Mouse (Mus musculus): ENCODE measurements around the gene Prkcq.
A peak's percentile ranks its signal among the peaks of the same experiment; 100 is the strongest.
"Not testable (repeated sequence)": the region's sequence is repeated elsewhere in the genome, so short reads cannot be mapped to it uniquely, and the experiment has no call there.

Prkcq gene

GRCm38 (mm10) chr2:11291570-11292405, 119.9 kb downstream of the Prkcq start:
- no peak for DNase-seq (ENCODE audit: low spot score in 2 of 2)

- DNase-seq (ENCODE audit: low spot score in 2 of 2) = no peak
Observed at GRCm38 (mm10) chr2:11293144-11293543, 121.2 kb downstream of the Prkcq start.

GRCm38 (mm10) chr2:11294643-11295191, 122.8 kb downstream of the Prkcq start:
- no peak for DNase-seq (ENCODE audit: low spot score in 2 of 2)

- no peak for DNase-seq (ENCODE audit: low spot score in 2 of 2)
Observed at GRCm38 (mm10) chr2:11298811-11299210, 126.9 kb downstream of the Prkcq start.

GRCm38 (mm10) chr2:11299366-11299765, 127.5 kb downstream of the Prkcq start:
- no peak for DNase-seq (ENCODE audit: low spot score in 2 of 2)

GRCm38 (mm10) chr2:11300362-11300761, 128.5 kb downstream of the Prkcq start:
- no peak for DNase-seq (ENCODE audit: low spot score in 2 of 2)

- peak; percentile 25 to 75 for DNase-seq (ENCODE audit: low spot score in 2 of 2)
Observed at GRCm38 (mm10) chr2:11320241-11320640, 148.3 kb downstream of the Prkcq start.

GRCm38 (mm10) chr2:11322396-11322795, 150.5 kb downstream of the Prkcq start:
- DNase-seq (ENCODE audit: low spot score in 2 of 2) = no peak

- no peak for DNase-seq (ENCODE audit: low spot score in 2 of 2)
Observed at GRCm38 (mm10) chr2:11327280-11327679, 155.4 kb downstream of the Prkcq start.

- DNase-seq (ENCODE audit: low spot score in 2 of 2) = no peak
Observed at GRCm38 (mm10) chr2:11329407-11330224, 157.7 kb downstream of the Prkcq start.

- peak; percentile 38 to 77 for DNase-seq (ENCODE audit: low spot score in 2 of 2)
Observed at GRCm38 (mm10) chr2:11331528-11332446, 159.9 kb downstream of the Prkcq start.

- DNase-seq (ENCODE audit: low spot score in 2 of 2) = no peak
Observed at GRCm38 (mm10) chr2:11332469-11332868, 160.6 kb downstream of the Prkcq start.

- no peak for DNase-seq (ENCODE audit: low spot score in 2 of 2)
Observed at GRCm38 (mm10) chr2:11333301-11334017, 161.6 kb downstream of the Prkcq start.

GRCm38 (mm10) chr2:11336320-11336719, 164.4 kb downstream of the Prkcq start:
- no peak for DNase-seq (ENCODE audit: low spot score in 2 of 2)

GRCm38 (mm10) chr2:11338931-11339839, 167.3 kb downstream of the Prkcq start:
- peak; percentile 17 to 23 for DNase-seq (ENCODE audit: low spot score in 2 of 2)

GRCm38 (mm10) chr2:11344691-11345090, 172.8 kb downstream of the Prkcq start:
- DNase-seq (ENCODE audit: low spot score in 2 of 2) = no peak

GRCm38 (mm10) chr2:11346419-11346818, 174.5 kb downstream of the Prkcq start:
- DNase-seq (ENCODE audit: low spot score in 2 of 2) = not testable (repeated sequence)

GRCm38 (mm10) chr2:11347791-11348190, 175.9 kb downstream of the Prkcq start:
- no peak for DNase-seq (ENCODE audit: low spot score in 2 of 2)

Data from thymus, postnatal 10 days (tissue).